Mouse (Mus musculus) layer of hippocampus, adult 8-10 months (tissue): ENCODE results near the gene Fshr. TPM values are rescaled to one million over a fixed set of nuclear protein-coding genes. Genes with fewer than 3 reads are reported as not detected.
"Not testable (repeated sequence)": the region's sequence is repeated elsewhere in the genome, so short reads cannot be mapped to it uniquely, and the experiment has no call there.

Experiments used
- DNase-seq, 2 experiments: peaks; one replicate each; pipeline ENCODE4 v3.0.0; 2022; ENCODE audit warnings: low spot score in 2 of 2
- total RNA-seq, 4 experiments: library from RNA; stranded (reverse); gene quantifications; 2 replicates each; pipeline ENCODE4 v1.2.4; 2022

Fshr gene
- total RNA-seq: not detected

- DNase-seq: no peak
Measured at GRCm38 (mm10) chr17:89200575-89200974, at the start of gene Fshr. Gene Fshr (minus strand): TSS chr17:89200675.

GRCm38 (mm10) chr17:89202181-89202580, 1.7 kb upstream of the Fshr start:
- no peak for DNase-seq

GRCm38 (mm10) chr17:89173545-89173944, 26.9 kb downstream of the Fshr start:
- DNase-seq: no peak

GRCm38 (mm10) chr17:89164773-89165172, 35.7 kb downstream of the Fshr start:
- DNase-seq: no peak

GRCm38 (mm10) chr17:89162475-89162874, 38.0 kb downstream of the Fshr start:
- no peak for DNase-seq

GRCm38 (mm10) chr17:89159343-89159742, 41.1 kb downstream of the Fshr start:
- not testable (repeated sequence) for DNase-seq

- DNase-seq: peak in 1 of 2 experiments; percentile 3
Measured at GRCm38 (mm10) chr17:89144806-89145205, 55.7 kb downstream of the Fshr start.

GRCm38 (mm10) chr17:89120023-89120422, 80.5 kb downstream of the Fshr start:
- DNase-seq: no peak

- DNase-seq: no peak
Measured at GRCm38 (mm10) chr17:89119250-89119649, 81.2 kb downstream of the Fshr start.

GRCm38 (mm10) chr17:89113944-89114343, 86.5 kb downstream of the Fshr start:
- DNase-seq: no peak

GRCm38 (mm10) chr17:89100719-89101350, 99.6 kb downstream of the Fshr start:
- DNase-seq: no peak

GRCm38 (mm10) chr17:89099733-89100132, 100.7 kb downstream of the Fshr start:
- not testable (repeated sequence) for DNase-seq

GRCm38 (mm10) chr17:89089692-89090475, 110.6 kb downstream of the Fshr start:
- DNase-seq: no peak

GRCm38 (mm10) chr17:89082897-89083296, 117.6 kb downstream of the Fshr start:
- DNase-seq: no peak

- no peak for DNase-seq
Measured at GRCm38 (mm10) chr17:89079706-89080105, 120.8 kb downstream of the Fshr start.

GRCm38 (mm10) chr17:89064327-89065095, 136.0 kb downstream of the Fshr start:
- DNase-seq: peak in 1 of 2 experiments; percentile 8

- no peak for DNase-seq
Measured at GRCm38 (mm10) chr17:89062348-89062949, 138.0 kb downstream of the Fshr start.

- no peak for DNase-seq
Measured at GRCm38 (mm10) chr17:89051031-89051563, 149.4 kb downstream of the Fshr start.

- DNase-seq: no peak
Measured at GRCm38 (mm10) chr17:89049071-89049470, 151.4 kb downstream of the Fshr start.

GRCm38 (mm10) chr17:89046016-89046415, 154.5 kb downstream of the Fshr start:
- no peak for DNase-seq

GRCm38 (mm10) chr17:89036723-89037122, 163.8 kb downstream of the Fshr start:
- DNase-seq: peak; percentile 5 to 8
